Mouse (Mus musculus) spleen, embryonic (tissue): ENCODE data around the gene Ptprq.

Source experiments
- CTCF ChIA-PET: fragments of 350-600 bp; sonication (Branson Sonifier 250); formaldehyde crosslinking; loops from one replicate; lab custom pipeline; 2022; lab: Charles Lee

Gene Ptprq

GRCm38 (mm10) chr10:107649687-107650086 lies 70.2 kb downstream of the Ptprq start:
- CTCF ChIA-PET, result no interaction called here

- CTCF ChIA-PET, result no interaction called here
Measured at GRCm38 (mm10) chr10:107628104-107628503, 91.7 kb downstream of the Ptprq start.

GRCm38 (mm10) chr10:107626648-107627047 lies 93.2 kb downstream of the Ptprq start:
- CTCF ChIA-PET, result no interaction called here

DNA sequence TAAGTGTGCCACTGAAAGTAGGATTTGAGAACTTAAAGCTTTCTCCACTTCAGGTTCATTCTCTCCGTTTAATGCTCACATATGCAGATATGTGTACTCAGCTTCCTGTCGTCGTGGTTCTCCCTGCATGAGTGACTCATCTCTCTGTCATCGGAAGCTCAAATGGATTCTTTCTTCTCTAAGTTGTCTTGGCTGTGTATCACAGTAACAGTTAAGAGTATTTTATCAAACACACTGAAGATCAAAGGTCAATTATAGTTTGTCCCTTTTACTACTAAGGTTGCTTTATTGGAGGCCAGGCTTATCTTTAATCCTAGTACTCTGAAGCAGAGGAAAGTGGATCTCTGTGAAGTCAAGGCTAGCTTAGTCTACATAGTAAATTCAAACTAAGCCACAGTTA lies 95.6 kb downstream of the Ptprq start:
- CTCF ChIA-PET, result no interaction called here

- CTCF ChIA-PET, result no interaction called here
Measured at GRCm38 (mm10) chr10:107615460-107615859, 104.4 kb downstream of the Ptprq start.

DNA sequence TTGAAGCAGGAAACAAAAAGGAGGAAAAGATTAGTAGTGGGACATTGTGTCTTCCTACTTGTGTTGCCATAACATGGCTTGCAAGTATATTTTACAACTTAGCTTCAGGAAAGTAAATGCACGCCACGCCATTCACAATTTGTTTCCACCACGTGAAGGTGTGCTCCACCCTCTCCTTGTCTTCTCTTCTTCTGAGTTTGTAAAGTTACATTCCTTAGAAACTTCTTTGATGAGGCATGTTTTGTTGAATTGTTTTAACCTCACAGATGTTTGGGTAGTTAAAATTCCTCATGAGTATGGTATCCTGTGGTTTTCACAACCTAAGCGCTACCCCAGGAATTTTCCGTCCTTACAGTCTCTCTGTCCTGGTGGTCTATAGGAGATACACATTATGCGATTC lies 118.5 kb downstream of the Ptprq start:
- CTCF ChIA-PET, result no interaction called here

GRCm38 (mm10) chr10:107583360-107583759 lies 136.5 kb downstream of the Ptprq start:
- CTCF ChIA-PET, result no interaction called here

- CTCF ChIA-PET, result no interaction called here
Measured at GRCm38 (mm10) chr10:107569044-107569443, 150.8 kb downstream of the Ptprq start.

- CTCF ChIA-PET, result no interaction called here
Measured at GRCm38 (mm10) chr10:107568261-107568660, 151.6 kb downstream of the Ptprq start.

GRCm38 (mm10) chr10:107562875-107563274 lies 157.0 kb downstream of the Ptprq start:
- CTCF ChIA-PET, result no interaction called here

- CTCF ChIA-PET, result no interaction called here
Measured at GRCm38 (mm10) chr10:107560881-107561280, 159.0 kb downstream of the Ptprq start.

GRCm38 (mm10) chr10:107543026-107543425 lies 176.8 kb downstream of the Ptprq start:
- CTCF ChIA-PET, result no interaction called here

GRCm38 (mm10) chr10:107528758-107529157 lies 191.1 kb downstream of the Ptprq start:
- CTCF ChIA-PET, result no interaction called here

DNA sequence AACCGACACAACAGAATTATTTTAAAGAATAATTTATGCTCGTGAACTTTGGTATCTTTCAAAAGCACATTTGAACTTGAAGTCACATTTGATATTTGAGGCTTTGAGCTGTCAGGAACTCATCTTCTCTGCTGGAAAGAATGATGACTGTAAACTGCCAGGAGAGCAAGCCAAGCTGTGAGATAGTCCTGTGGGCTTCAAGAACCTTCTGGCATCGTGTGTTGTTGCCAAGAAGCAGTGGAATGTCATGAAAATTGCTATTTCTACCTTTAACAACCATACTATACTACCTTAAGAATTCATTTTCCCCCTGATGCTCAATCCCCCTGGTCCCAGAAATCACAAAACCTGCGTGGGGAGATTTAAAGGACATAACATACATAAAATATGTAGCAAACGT lies 200.6 kb downstream of the Ptprq start:
- CTCF ChIA-PET, result no interaction called here

DNA sequence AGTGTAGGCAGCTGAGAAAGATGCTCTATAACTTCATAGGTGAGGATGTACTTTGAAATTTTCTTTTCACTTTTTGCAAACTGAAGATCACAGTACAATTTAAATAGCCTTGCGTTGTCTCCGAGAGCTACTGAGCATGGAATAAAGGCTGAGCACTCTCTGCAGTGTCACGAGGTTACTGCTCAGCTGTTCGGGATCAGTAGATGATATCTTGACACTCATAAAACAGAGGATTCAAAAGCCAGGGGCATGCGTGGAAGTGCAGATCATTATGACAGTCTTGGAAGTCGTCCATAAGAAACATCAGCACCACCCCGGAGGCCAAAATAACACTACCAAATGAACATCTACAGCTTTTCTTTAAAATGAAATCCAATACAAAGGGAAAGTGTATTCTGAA lies 203.2 kb downstream of the Ptprq start:
- CTCF ChIA-PET, result no interaction called here

DNA sequence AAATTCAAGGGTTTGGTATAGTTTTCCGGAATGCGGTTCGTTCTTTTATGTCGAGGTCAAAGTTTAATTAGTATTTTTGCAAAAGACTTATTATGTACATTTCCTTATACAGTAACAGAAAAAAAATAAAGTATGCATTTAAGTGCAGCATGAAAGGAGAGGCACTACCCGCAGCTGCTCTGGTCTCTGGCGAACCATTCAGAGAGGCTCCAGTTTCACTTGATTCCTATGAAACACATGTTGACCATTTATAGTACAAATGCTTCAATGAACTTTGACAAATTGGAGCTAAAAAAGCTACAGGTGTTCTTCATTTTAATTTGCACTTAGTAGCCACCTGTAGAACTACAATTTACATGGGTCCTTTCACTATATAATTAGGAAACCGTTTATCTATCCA lies 205.1 kb downstream of the Ptprq start:
- CTCF ChIA-PET, result no interaction called here

GRCm38 (mm10) chr10:107506397-107506796 lies 213.5 kb downstream of the Ptprq start:
- CTCF ChIA-PET, result no interaction called here

- CTCF ChIA-PET, result no interaction called here
Measured at GRCm38 (mm10) chr10:107503430-107503829, 216.4 kb downstream of the Ptprq start.

DNA sequence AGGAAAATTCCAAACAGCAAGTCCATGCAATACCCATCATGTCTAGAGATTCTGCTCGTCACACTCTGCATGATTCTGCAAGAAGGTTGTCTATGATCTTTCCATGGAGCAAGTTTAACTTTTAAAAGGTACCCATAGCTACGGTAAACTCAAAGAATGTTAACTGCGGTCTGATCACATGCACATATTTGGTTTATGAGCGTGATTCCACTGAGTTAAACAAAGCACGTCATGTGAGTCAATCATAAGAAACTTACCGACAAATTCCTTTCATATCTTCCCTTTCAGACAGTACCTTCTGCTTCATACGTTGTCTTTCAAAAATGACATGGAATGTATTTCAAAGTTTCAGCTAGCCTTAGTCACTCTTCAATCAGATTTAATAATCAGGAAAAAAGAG lies 217.7 kb downstream of the Ptprq start:
- CTCF ChIA-PET, result no interaction called here

- CTCF ChIA-PET, result no interaction called here
Measured at GRCm38 (mm10) chr10:107499656-107500055, 220.2 kb downstream of the Ptprq start.

GRCm38 (mm10) chr10:107496402-107496801 lies 223.4 kb downstream of the Ptprq start:
- CTCF ChIA-PET, result no interaction called here

DNA sequence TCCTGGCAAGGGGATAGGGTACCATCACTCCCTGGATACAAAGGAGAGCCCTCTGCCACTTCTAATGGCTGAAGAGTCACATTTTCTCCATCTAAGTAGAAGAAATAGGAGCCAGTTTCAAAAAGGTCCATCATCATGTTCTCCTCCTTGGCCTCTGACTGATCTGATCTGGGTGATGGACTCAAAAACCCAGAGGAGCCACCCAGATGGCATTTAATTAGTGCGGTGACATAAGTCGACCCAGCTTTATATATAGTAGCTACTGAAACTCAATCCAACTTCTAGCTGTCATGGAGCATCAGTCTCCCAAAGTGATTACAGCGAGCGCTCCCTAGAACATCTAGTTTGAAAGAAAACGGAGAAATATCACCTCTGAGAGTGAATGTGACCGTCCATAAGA lies 225.3 kb downstream of the Ptprq start, which contains the start of gene Myf6:
Myf6 (minus strand) TSS at position 170 of the 400 bp plus-strand sequence.
- CTCF ChIA-PET, result no interaction called here

GRCm38 (mm10) chr10:107493580-107494474 lies 226.0 kb downstream of the Ptprq start:
- CTCF ChIA-PET, result no interaction called here
